Mouse (Mus musculus): ENCODE results near the gene Sash1.

DNA sequence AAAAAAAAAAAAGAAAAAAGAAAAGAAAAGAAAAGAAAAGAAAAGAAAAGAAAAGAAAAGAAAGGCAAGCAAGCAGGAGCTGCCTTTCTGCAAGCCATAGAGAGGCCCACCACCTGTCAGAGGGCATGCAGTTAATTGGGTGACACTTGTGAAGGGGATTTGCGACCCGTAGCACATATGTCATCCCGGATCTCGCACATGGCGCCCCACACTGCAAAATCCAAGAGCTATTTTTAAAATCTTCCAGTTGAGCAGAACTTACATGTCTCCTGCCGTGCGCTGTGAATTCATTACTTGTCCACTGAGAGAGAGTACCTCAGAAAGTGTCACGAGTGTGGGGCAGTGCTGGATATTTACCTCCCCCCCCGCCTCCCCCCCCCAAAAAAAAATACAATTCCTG lies 60.0 kb downstream of the Sash1 start:
- no peak for TF ChIP-seq CTCF (IDR thresholded peaks at IDR 0.05; ENCODE audit: control insufficient read depth, insufficient read depth, insufficient read length)
- TF ChIP-seq USF1 (IDR thresholded peaks at IDR 0.05; ENCODE audit: low read depth), result no peak
- no peak for TF ChIP-seq MAX (IDR thresholded peaks at IDR 0.05)

Data from C2C12 (cell line).